Mouse (Mus musculus): ENCODE data around the gene Ang6.
"Not testable (repeated sequence)": the region's sequence is repeated elsewhere in the genome, so short reads cannot be mapped to it uniquely, and the experiment has no call there.

Ang6 gene

DNA sequence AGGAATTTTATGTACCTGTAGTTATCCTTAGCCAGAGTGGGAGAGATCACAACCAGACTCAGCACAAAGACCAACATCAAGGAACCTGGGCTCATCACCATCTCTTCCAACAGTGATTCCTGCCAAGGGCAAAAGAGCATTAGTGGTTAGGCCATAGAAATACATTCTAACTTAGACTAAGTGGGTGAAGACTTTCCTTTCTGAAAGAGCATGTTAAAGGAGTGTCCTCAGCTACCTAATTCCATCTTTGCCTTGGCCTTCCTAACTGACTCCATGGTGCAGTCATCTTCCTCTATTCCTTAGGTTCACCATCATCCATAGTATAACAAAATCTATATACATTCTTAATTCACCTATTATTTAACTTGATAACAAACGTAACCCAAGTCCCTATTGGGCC, at the start of gene Ang6:
Ang6 (minus strand) TSS at position 101 of the 400 bp plus-strand sequence.
- no peak for DNase-seq (ENCODE audit: low read depth, low spot score)

DNA sequence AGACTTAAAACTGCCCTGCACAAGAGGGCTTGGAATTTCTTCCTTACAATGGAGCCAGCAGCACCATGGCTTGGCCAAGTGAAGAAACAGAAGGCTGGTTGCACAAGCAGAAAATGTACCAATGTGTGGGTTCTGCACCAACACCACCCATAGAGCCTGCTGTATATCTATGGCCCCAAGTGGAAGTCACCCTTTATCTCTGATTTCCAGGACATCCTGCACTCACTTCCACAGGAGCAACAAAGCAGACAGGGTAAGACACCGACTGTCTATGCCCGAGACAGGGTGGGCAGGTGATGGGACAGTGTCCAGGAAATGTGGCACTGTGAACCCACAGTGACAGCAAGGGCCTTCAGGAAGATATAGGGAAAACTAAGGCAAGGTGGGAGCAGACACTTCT, 44.5 kb upstream of the Ang6 start:
- DNase-seq (ENCODE audit: low read depth, low spot score): not testable (repeated sequence)

DNA sequence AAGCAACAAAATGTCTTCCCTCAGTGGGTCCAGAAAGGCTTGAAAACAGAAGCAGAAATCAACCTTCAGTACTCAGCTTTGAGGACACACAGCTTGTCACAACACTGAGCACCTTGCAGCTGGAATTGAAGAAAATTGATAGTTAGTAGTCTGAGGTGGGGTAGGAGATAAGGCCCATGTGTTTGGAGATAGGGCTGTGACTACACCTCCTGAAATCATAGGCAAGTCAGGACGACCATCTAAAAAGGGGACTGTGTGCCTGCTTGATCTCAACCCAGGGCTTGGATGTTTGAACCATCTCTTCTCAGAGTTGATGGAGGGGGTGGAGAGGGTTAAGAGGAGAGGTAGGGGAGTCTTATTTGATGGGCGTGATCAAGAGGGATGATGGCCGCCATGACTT, 29.8 kb upstream of the Ang6 start:
- DNase-seq (ENCODE audit: low read depth, low spot score): not testable (repeated sequence)

DNA sequence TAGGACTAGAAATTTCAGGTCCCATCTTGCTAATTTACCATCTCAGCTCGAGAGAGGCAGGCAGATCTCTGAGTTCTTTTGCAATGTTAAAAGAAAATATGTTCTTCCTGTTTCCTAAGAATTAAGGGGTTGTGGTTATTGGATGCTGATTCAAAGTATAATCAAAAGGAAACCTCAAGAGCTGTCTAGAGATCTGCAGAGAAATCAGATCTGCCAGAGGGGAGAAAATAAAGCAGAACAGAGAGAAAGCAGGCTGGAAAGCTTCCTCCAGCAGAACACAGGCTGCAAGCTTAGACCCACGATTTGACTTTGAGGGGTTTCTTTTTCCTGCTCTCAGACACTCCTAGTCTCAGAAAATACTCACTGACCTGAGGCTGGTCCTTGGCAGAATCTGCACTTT, 7.6 kb upstream of the Ang6 start:
- not testable (repeated sequence) for DNase-seq (ENCODE audit: low read depth, low spot score)

DNA sequence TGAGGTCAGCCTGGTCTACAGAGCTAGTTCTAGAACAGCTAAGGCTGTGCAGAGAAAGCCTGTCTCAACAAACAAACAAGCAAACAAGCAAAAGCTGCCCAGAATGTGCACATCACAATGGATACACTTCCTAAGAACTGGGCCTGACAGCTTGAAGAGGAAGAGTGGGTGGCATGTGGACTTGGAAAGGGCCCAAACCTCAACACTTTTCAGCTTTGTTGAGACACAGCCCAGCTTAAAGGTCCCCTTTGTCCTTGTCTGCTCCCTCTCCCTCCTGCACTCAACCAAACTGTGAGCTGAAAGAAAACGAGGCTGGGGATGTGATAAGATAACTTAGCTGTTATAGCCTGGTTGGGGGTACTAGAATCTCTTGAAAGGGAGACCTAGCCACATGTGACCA, 6.0 kb upstream of the Ang6 start:
- not testable (repeated sequence) for DNase-seq (ENCODE audit: low read depth, low spot score)

DNA sequence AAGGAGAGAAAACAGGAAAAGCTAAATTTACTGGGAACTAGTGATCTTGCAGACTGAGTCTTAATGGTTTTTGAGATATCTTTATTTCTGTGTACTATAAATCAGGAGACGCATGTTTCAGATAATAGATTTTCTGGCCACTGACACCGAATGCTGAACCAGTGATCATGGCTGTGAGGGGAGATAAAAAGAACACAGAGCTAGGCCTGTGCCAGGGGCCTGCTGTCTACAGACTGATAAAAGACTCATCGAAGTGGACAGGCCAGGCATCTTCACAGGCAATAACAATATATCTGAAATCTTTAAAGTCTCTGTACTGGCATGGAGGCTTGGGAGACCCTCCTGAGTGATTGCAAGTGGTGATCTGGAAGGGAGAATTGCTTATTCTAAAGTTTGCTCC, 469 bp downstream of the Ang6 start:
- no peak for DNase-seq (ENCODE audit: low read depth, low spot score)

DNA sequence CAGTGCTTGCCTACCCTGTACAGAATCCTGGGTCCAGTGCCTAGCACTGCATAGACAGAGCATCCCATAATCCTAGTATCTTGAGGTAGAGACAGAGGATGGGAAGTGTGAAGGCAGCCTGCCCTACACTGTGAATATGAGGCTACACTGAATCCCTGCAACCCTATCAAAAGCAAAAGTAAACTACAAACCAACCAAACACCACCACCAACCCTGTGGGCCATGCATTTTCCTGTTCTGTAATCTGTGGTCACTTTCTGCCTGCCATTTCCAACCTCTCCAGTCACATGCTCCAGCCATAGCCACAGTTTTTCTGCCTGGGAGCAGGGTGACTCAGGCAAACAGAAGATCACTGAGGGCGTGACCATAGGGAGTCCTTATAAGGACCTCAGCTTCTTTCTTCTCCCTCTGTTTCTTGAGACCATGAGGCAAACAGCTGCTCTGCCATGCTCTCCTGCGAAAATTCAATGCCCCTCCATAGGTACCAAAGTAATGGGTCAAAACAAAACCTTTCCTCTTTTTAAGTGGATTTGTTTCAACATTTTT, 3.5 kb downstream of the Ang6 start:
- DNase-seq (ENCODE audit: low read depth, low spot score): not testable (repeated sequence)

DNA sequence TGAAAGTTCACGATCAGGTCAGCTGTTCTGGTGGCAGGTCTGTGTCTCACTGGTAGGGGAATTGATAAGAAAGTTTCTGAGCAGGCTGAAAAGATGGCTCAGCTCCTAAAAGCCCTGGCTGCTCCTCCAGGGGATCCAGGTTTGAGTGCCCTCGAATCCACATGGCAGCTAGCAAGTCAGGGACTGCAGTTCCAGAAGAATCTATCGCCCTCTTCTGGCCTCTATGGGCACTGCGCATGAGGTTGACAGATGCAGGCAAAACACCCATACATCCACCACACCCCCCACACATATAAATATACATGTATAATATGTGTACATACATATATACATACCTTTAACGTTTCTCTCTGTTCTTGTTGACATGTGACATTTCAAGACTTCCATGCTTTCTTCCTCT, 14.7 kb downstream of the Ang6 start:
- DNase-seq (ENCODE audit: low read depth, low spot score): peak; percentile 69

DNA sequence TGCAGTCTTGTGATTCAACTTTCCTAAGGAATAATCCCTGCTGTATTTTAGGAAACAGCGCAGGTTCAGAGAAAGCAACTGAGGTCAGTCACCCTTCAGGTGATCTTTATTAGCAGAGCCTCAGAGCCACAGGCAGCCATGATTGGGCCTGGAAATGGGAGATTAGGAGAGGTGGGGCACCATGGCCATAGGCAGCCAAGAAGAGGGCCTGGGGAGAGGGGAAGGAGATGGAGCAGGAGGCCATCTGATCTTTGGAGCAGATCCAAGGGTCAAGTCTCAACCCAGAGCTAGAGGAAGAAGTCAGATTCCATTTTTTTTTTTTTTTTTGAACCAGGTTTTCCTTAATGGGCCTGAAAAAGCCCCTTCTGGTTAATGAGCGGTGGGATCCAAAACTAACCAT, 15.9 kb downstream of the Ang6 start:
- no peak for DNase-seq (ENCODE audit: low read depth, low spot score)

DNA sequence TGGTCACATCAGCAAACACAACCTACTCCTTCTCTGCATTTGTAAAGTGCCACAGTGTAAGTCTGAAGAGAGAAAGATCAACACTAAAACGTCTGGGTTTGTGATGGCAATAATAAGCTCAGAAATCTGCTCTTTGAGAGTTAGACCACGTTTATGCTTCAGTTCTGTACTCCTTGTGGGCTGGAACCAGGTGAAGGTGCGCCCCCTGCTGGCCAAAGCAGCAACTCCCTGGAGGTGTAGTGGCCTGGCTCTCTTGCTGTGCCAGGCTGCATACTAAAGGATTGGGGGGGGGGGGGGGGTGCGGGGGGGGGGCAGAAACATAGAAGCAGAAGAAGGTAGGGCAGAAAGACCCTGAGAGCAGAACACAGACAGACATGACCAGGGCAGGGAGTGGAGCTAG, 18.2 kb downstream of the Ang6 start:
- DNase-seq (ENCODE audit: low read depth, low spot score): peak; percentile 41

DNA sequence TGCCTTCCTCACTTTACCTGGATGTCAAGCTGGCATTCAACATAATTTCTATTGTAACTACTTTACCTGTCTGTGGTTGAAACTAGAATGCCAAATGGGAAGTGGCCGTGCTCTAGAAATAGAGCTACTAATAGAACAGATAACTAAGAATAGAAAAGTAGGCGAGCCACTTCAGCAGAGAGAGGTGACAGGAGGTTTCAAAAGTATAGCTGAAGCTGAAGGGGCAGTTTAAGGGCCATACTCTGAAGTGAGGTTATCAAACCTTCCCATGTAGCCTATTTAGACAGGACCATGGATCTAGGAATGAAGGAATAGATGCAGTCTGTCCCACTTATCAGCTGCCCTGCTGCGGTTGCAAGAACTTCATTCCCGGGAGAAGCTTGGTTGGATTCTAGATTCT, 18.6 kb downstream of the Ang6 start:
- DNase-seq (ENCODE audit: low read depth, low spot score): no peak

DNA sequence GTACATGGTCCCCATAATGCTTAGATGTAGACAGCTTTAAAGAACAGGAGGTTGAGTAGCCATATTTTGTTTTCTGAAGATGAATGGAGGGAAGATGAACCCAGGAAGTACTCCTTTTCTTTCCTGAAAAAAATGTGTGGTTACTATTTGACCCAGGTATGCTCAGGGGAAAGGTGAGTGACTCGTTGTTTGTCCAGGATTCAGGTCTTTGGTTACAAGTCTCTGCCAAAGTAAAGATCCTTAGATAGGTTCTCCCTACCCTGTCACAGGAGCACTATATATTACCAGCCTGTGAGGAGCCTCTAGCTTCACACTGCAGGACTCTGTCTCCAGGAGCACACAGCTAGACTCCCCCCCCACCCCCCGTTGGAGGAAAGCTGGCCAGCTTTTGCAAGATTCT, 45.3 kb downstream of the Ang6 start, which contains the start of gene Ang5:
Ang5 (plus strand) TSS at position 301 of the 400 bp plus-strand sequence.
- DNase-seq (ENCODE audit: low read depth, low spot score): not testable (repeated sequence)

DNA sequence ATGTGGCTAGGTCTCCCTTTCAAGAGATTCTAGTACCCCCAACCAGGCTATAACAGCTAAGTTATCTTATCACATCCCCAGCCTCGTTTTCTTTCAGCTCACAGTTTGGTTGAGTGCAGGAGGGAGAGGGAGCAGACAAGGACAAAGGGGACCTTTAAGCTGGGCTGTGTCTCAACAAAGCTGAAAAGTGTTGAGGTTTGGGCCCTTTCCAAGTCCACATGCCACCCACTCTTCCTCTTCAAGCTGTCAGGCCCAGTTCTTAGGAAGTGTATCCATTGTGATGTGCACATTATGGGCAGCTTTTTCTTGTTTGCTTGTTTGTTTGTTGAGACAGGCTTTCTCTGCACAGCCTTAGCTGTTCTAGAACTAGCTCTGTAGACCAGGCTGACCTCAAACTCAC, 47.0 kb downstream of the Ang6 start:
- not testable (repeated sequence) for DNase-seq (ENCODE audit: low read depth, low spot score)

DNA sequence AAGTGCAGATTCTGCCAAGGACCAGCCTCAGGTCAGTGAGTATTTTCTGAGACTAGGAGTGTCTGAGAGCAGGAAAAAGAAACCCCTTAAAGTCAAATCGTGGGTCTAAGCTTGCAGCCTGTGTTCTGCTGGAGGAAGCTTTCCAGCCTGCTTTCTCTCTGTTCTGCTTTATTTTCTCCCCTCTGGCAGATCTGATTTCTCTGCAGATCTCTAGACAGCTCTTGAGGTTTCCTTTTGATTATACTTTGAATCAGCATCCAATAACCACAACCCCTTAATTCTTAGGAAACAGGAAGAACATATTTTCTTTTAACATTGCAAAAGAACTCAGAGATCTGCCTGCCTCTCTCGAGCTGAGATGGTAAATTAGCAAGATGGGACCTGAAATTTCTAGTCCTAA, 48.7 kb downstream of the Ang6 start:
- not testable (repeated sequence) for DNase-seq (ENCODE audit: low read depth, low spot score)

Measured in R1 (cell line).